Mouse (Mus musculus) spleen, postnatal 36 days (tissue): ENCODE data around the gene Vsx1.

Experiments used
- DNase-seq, 2 experiments: peaks; one replicate each; pipeline ENCODE4 v3.0.0; 2022; ENCODE audit warnings: low spot score in 2 of 2, mixed read lengths in 1 of 2

The Vsx1 gene

DNA sequence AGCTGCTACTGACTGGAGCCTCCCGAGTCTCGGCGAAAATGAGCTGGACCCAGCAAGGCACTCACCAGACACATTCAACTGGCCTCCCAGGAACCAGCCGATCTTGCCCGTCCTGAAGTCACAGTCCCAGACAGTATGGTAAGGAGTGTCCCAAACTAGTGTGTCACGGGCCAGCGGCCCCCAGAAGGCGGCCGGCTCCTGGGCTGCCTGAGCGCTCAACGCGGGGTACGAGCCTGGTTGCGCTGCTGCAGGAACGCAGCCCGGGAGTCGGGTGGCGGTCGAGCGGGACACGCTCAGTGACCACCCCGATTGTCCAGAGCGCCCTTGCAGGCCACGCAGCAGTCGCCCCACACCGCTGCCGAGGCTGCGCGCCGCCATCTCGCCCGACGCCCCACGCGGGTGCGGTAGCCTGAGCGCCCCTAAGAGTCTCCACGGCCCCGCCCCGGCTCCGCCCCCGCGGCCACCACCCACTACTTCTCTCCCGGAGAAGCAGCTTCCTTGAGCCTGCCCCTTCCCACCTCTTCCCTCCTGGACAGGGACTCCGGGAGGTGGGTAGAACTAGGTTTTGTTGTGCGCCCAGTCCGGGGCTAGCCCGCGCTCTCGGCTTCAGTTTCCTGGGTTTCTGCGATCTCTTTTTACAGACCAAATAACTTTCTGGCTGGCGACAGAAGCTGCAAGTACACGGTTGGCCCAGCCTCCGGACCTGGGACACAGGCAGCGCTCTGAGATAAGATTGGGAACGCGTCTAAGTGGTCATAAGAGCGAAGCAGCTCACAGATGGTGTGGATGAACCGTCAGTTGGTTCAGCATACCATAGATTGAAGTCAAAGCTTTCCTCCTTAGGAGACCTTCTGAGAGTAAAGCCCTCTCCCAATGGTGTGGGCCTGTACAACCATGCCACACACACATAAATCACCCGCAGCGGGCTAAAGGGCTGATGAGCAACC is 21.1 kb downstream of the Vsx1 start, which contains the start of gene Acss1:
Gene Acss1 (minus strand): TSS at position 681 of the 947 bp plus-strand sequence.
- DNase-seq = peak; percentile 80 to 84

DNA sequence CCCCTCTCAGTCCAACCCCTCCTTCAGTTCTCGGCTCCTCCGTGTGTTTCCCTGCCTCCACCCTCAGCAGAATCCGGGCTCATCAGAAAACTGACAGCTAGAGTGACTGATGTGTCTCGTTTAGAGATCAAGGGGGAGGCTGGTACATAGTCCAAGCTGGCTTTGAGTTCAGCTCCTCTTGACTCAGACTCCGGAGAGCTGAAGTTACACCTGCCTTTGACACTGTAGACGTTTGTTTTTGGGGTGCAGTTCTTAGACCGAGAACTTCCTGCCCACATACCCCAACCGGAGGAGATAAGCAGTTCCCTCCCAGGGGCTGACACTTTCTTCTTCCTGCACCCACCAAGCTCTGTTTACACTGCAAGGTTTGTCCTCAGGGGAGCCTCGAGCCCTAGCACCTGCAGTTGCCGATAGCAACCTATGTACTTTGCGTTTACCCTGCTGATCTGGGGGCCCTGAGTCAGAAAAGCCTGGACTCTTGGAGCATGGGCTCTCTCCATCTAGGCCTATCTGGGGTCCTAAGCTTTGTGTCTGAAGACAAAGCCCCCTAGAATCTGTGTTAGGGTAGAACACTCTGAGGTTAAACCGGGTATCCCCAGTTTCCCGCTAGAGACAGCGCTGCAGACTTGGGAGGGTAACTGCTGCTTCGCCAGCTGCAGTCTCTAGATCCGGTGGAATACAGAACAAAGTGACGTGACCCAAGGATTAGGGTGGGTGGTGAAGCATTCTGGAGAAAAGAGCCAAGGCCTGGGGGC is 21.9 kb downstream of the Vsx1 start:
- DNase-seq = peak; percentile 87 to 88

DNA sequence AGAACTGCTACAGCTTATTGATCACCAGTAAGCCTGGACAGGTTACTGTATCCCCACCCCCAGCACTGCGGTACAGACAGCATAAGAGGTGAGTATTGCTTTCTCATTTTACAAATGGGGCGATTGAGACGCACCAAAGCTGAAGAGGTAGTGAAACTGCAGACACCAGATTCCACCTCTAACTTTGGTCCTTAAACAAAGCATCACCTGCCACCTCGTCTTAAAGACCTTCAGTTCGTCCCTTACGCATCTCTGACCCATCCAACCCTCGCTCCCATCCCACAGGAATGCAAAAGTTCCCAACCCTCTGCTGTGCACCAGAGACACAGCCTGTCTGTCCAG is 22.5 kb downstream of the Vsx1 start:
- peak; percentile 63 to 65 for DNase-seq

DNA sequence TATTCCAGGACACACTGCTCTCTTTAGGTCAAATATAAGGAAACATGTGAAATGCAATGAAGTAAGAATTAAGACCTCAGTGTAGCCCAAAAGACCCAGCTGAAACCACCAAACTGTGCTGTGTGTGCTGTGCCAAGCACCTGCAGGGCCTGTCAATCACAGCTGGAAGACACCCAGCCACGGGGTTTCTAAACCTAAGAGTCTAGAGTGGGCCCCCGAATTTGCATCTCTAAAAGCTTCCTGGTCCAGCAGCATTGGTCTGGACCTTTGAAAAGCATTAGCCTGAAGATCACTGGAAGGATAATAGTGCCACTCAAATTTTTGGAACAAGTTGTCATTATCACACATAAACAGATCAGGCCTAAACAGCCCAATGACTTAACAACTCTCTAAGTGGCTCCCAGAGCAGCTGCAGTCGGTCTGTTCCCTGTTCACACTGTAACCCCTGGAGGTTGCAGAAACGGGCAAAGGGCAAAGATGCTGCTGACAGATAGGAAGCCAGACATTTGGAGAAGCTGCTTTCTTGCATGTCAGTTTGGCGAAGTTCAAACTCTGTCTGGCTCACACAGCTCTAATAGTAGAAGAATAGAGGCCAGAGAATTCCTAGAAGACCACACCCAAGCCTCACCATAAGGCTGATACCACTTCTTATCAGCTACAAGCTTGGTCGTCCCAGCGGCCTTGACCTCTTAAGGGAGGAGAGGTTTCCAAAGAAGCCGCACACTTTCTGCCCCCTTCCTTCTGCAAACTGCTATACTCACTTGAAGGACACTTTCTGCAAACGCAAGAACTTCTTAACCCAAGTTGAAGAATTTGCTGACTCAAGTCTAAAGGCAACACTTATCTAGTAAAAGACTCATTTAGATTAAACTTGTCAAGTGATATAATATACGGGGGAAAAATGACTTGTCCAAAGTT is 23.4 kb downstream of the Vsx1 start:
- DNase-seq = peak; percentile 59 to 61

DNA sequence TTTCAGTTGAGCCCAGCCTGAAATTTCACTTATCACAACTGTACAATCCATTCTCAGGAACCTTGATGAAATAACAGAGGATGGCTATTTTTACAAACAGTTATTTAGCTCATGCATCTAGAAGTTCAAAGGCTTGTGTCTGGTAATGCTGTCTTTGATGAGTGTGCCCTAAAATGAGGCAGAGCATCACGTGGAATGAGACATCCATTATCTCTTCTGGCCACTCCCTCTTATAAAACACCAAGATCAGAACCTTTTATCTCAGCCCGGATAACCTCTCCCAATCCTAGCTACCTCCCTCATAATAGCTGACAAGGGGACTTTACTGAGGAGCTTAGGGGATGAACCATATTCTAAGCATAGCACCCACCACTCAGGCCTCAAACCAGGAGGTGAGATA is 24.2 kb downstream of the Vsx1 start:
- no peak for DNase-seq

DNA sequence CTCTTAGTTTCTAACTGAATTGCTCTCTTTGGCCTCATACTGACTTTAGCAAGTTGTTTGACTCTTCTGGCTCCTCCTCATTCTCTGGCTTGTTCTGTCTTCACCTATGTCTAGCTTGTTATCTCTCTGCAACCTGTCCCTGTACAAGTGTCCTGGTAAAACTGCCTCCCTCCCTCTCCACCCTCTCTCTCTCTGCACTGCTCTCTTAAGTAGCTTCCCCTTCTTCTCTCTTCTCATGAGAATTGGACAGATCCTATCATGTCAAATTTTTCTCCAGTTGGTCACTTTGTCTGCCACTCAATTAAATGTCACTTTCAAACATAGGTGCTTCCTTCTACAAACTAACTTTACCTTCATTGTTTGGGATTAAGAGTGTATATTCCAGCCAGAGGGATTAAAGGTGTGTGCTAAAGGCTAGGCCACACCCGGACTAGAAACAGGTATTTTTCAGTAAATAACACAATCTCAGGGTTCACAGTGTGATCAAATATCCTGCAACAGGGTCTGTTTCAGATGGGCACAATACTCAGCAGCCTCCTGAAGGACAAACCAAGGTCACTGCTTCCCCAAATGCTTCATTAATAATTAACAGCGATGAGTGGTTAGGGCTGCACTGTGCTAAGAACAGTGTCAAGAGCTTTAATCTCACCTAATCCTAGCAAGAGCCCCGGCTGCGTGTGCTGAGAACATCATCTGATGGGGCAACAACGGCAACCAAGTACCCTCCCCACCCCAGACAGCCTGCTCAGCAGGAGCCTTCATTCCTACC is 24.8 kb downstream of the Vsx1 start:
- DNase-seq = no peak

DNA sequence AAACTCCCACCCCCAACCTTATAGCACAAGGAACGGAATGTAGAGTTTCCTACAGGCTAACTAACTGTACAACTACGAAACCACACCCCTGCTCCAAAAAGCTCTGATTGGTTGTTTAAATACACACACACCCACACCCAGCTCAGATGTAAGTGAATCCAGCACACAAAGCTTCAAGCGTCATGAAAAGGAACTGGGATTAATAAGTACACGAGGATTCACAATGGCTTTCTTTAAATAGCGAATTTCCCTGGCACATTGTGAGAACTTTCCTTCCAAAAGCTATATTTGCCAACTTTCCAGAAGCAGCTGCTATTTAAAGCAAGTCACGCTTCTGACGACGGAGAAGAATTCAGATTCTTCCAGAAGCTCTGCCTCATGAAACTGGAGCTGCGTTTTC is 25.9 kb downstream of the Vsx1 start:
- DNase-seq = no peak

DNA sequence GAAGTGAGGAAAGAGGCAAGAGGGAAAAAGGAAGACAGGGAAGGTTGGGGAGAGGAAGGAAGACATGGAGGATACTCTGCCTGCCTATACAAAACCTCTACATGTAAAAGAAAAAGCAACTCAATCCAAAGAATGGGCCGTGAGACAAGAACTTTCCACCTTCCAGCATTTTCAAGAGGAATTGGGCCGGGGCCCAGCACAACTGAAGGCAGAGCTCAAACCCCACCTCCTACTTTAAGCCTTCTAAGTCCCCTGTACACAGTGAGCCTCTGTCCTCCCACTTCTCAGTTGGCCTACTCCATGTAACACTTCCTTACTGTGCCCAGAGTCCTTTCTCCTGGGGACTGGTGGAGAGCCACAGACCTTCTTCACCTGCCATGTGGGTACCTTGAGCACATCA is 27.2 kb downstream of the Vsx1 start:
- DNase-seq = no peak

DNA sequence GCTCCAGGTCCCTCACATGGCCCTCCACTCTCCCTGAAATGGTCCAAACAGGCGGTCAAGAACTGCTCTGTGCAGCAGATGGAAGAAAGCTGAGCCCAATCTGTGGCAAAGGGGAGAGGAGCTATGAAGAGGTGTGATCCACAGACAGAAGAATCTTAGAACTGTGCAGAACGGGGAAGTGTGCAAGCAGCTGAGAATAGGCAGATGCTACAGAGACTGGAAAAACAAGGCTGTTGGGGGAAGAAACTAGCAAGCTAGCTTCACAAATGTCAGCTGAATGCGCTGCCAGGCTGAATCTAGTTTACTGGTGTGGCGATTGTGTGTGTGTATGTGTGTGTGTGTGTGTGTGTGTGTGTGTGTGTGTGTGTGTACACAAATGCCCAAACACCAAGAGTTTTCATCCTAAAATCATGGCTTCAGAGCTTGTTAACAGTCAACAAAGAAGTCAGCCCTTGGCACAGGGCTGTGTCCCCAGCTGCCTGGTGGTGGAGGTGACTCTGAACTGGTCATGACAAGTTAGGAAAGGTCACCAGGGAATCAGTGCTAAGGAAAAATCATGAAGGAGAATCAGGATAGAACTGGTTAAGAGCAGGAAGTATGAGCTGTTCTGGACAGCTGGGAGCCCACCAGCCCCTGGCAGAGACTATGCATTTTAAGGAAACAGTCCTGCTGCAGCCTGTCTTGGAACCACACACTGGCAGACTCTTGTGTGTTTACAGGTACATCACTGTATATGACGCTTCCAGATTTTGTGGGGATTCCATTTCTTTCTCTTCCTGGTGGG is 28.3 kb downstream of the Vsx1 start:
- no peak for DNase-seq

DNA sequence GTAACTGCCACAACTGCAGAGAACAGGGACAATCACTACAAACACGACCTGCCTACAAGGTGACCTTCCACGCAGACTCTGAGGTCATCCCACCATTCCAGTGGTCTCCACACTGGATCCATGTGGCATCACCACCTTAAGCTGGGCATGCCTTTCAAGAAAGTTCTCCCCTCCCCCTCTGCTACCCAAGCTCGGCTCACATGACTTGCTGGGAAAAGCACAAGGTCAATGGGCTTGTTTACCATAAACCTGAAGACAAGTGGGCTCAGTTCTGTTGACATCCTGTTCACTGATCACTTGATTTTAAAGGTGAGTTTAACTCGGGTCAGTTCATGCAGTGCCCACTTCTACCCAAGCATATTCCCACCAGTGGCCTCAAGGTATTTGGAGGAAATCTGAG is 29.1 kb downstream of the Vsx1 start:
- no peak for DNase-seq

DNA sequence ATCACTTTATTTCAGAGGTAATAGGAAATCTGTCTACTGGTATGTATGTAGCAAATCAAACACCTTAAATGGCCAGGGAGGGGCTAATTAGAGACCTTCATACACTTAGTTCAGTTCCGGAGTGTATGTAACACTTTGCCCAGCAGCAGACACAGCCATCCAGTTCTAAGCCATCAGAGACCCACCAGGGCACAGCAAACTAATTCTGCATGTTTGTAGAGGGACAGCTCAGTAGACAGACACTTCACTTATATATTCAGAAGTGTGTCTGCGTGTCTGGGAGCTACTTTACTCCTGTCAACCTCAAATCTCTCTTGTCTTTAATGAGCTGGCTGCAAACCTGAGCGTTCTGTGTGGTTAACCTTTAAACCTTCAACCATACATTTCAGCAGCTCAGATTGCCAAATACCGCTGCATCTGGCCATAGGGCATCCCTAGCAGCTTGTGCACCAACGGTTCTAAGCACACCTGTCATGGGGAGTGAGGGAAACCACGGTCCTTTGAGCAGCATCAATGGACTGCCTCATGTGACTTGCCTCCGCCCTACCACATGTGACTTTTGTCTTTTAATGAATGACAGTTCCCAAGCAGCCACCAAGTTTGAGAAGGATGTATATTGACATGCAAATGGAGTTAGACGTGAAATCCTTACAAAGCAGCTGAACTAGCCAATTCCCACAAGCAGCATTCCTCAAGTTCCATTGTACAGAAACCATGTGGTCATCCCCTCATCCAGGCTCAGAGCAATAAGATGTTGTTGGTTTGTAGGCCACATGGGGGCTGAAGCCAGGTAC is 32.0 kb downstream of the Vsx1 start:
- DNase-seq = no peak

DNA sequence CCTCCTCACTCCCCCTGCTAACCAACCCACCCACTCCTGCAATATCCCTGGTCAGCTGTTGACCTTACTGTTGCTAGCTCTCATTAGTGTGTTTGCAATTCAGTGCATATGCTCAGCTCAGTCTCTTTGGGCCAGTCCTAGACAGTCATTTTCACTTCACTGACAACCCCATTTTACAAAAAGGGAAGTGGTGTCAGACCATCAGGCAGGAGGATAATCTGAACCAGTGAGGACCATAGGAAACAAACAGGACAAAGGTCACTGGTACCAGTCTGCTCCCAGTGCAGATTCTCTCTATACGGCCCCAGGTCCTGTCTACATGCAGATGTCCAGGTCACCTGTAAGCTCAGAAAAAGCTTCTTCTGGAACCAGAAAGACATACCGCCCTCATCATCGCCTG is 33.0 kb downstream of the Vsx1 start:
- no peak for DNase-seq

DNA sequence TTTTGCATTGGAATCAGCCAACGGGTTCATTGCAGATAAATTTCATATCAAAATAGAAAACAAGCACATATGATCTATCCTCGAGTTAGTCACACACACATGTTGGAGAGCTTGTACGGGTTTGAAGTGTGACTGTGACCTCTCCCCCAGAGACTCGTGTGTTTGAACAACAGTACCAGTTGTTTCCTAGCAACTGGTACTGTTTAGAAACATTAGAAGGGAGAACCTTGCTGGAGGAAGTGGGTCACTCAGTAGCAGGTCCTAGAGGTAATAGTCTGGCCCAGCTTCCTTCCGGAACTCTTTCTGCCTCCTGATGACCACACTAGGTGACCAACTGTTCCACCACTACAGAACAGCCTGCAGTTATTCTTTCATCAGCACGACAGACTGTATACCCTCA is 33.9 kb downstream of the Vsx1 start:
- no peak for DNase-seq

DNA sequence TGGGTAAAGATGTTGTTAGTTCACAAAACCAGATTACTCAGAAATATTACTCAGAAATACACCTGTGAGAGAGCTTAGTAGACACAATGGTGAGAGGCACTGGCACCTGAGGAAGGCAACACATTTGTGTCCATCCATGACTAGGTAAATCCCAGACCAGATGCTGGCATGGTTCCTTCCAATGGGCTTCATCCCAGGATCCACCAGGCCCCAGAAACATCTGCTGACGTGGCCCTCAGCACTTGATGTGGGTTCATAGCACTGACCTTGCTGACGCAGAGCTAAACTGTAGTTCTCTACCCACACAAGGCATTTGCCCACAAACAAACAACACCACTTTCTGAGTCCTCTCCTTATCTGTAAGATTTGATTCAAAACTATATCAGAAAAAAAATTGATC is 34.3 kb downstream of the Vsx1 start:
- no peak for DNase-seq

DNA sequence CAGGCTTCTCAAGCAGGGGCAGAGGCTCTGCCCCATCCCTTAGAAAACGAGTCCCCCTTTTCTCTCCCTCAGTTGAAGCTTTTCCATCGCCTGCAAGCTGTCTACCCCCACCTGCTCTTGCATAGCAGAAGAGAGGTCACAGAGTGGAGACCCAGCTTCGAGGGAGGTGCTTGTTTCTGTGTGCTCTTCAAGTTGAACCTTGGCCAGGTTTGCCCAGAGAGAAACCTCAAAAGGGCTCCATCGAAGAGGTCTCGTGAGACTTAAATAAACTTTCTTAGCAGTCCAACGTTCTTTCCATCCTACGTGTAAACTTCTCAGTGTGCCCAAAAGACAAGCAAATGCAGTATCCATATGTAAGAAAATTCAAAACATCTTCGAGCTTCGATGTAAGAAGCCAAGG is 37.8 kb downstream of the Vsx1 start:
- no peak for DNase-seq

DNA sequence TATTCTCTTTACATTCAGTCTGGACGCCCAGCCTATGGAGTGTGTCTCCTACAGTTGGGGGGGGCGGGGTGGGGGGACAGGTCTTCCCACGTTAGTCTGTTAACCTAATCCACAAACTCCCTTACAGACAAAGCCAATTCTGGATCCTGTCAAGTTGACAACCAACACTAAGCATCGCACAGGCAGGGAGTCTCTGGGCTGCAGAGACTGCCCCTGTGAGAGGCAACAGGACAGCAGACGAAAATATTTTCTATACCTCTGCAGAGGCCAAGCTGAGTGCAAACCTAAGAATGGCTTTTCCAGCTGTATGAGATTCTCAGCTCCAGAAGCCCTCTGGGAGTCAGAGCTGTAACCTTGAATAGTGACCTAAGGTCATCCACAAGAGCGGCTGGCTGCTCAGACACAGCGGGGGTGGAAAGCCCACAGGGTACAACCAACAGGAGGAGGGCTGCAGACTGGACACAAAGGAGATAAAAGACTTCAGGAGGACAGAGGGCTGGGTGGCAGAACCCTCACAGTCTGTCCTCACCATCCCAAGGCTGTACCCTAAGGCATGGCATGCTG is 38.6 kb downstream of the Vsx1 start:
- no peak for DNase-seq

DNA sequence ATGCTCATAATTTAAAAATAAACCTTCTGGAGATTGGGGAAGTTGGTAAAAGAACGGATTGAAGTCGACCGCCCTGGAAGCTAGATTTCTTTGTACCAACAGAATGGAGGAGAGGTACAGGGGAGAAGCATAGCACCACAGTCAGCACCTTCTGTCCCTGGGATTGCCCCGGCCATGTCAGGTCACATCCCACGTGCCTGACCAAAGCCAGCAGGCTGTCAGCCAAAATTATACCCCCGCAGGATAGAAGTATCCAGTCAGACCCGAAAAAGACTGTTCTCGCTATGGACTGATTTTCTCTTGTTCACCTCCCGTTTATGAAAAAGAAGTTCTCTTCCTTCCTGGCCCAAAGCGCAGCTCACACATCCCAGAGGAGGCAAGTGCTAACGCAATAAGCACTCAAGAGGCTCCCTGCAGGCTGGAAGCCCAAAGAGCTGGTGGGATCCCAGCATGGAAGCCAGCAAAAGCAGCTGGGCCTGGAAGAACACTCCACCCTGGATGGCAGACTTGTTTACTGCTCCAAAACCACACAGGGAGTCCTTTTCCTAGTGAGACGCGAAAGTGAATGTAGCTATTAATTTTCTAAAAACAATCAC is 40.8 kb downstream of the Vsx1 start:
- no peak for DNase-seq

DNA sequence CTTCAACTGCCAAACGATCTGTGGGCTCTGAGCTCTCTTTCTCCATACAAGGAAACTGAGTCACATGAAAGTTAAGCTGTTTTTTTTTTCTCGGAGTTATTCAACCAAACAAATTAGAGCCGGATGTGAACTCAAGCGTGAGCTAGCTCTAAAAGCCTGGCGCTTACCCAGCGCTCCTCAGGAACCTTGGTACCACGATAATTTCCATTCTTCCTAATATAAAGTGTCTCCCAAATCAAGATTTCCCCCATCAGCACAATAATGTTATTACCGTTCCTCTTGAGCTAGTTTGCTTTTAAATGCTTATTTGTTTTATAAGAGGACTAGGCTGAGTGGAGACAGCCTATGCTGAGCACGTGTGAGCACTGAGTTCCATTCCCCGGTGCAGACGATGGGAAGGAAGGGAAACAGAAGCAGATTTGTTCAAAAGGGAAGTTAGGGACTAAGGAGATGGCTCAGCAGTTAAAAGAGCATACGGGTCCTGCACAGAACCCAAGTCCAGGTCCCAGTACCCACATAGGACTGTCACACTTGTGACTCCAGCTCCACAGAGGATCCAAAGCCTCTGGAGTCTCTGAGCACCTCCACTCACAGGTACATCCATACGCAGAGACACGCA is 41.4 kb downstream of the Vsx1 start:
- no peak for DNase-seq
